Mouse (Mus musculus) T-helper 1 cell (primary cell): ENCODE results near the gene Tsr2.

Experiments used
- in situ Hi-C: fragments of 300-600 bp; cut with MboI, MseI; formaldehyde crosslinking; loops from one replicate; pipeline ENCODE4 v1.15.1; 2025; ENCODE audit warnings: high pct_unique_total_duplicates

Gene Tsr2

GRCm38 (mm10) chrX:151046777-151047430, 49.4 kb downstream of the Tsr2 start:
- in situ Hi-C loops, result no loop called here

- in situ Hi-C loops, result no loop called here
Measured at GRCm38 (mm10) chrX:151046321-151046720, 50.0 kb downstream of the Tsr2 start.

- in situ Hi-C loops, result no loop called here
Measured at GRCm38 (mm10) chrX:151045850-151046249, 50.5 kb downstream of the Tsr2 start, which contains the start of gene Fgd1. Gene Fgd1, plus strand, starts transcription at chrX:151046150.

GRCm38 (mm10) chrX:151041223-151041622, 55.1 kb downstream of the Tsr2 start:
- in situ Hi-C loops, result no loop called here
